Mouse (Mus musculus): ENCODE measurements around the gene Gm49380.

DNA sequence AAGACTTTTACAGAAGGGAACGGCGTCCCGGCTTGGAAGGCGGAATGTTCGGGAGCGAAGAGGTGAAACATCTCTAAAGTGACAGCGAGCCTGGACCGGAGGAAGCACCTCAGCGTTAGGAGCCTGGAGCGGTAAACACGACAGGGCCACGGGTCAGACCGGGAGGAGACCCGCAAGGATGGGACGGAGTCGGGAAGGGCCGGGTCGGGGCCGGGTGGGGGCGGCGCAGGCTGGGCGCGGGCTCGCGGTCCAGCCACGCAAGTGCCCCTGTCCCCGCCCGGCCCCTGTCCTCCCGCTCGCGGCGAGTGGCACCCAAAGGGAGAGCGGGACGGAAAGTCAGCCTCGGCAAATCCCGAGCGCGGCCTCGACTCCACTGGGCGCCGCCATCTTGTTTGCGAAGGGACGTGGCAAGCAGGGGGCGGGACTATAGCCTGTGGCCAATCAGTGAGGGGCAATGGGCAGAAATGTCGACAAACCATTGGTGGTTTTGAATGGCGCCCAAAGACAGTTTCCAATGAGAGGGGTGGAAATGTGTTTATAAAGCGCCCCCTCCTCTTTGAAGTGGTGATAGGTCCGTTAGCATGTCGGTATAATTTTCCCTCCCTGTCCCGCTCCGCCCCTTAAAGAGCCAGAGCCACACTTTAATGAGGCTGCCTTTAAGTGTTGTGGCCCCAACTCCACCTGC lies at the start of gene Gm49380, which contains the start of gene Rnf26:
- TF ChIP-seq POLR2A (IDR thresholded peaks at IDR 0.05; ENCODE audit: extremely low read depth, insufficient read depth, low read length) (peak; percentile 78; the same call in 1 of the 2 replicates), CTCF (IDR thresholded peaks at IDR 0.05; ENCODE audit: extremely low read depth, insufficient read depth, low read length) (no peak)
